Mouse (Mus musculus) right cerebral cortex, postnatal 14 days (tissue): Measurements from ENCODE around the gene Olfr317.
"Not testable (repeated sequence)": the region's sequence is repeated elsewhere in the genome, so short reads cannot be mapped to it uniquely, and the experiment has no call there.

Experiments
- DNase-seq: peaks from one replicate; pipeline ENCODE4 v3.0.0; 2022

Gene Olfr317

DNA sequence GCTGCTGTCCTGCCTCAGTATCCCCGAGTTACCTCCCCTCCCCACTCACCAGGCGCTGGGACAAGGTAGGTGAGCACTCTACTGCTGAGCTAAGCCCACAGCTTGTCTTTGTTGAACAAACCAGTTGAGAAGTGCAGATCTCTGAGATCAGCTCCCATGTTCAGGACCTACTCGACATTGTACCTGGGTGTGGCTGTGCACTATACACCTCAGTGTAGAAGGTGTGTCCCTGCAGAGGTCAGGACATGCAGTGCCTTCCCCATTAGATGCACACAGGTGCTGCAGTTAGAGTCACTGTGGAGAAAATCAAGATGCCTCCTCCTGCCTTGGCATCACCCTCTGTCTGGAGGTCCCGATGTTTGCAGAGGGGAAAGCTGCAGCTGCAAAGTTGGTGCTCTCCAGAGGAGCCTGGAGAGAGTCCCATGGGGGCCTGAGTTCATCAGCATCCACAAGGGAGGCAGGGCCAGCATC, at the start of gene Olfr317:
TSS of gene Olfr317 (minus strand) at position 421 of the 471 bp plus-strand sequence.
- no peak for DNase-seq

DNA sequence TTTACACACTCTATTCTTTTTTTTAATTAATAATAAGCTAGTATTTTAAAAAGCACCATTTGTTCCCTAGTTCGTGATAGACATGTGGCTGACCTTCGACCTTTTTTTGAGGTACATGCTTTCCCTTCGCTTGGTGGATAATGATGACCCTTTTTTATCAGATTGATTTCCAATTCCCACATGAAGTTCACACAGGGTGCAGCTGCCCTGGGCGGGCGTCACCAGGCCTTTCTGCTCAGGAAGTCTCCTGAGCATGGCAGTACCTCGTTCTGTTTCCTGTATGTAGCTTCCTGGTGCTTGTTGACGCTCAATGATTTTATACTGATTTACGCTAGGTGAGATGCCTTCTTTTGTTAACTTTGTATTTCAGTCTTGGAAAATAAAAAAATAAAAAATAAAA, 49.3 kb upstream of the Olfr317 start:
- no peak for DNase-seq

DNA sequence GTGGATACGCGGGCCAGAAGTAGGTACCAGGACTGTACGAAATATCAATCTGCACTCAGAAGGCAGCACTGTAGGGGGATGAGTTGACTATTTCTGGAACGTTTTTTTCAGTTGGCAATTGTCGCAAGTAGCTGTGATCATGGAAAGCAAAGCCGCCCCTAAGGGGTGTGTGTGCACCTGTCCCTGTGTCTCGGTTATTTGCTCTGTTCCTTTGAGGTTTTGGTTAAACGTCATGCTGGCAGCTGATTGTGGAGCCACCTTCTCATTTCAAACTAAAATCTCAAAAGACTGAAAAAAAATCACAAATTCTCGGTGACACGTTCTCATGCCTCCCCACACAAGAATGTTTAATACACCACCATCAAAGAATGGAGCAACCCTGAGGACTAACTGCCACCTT, 48.6 kb upstream of the Olfr317 start:
- DNase-seq, result no peak

DNA sequence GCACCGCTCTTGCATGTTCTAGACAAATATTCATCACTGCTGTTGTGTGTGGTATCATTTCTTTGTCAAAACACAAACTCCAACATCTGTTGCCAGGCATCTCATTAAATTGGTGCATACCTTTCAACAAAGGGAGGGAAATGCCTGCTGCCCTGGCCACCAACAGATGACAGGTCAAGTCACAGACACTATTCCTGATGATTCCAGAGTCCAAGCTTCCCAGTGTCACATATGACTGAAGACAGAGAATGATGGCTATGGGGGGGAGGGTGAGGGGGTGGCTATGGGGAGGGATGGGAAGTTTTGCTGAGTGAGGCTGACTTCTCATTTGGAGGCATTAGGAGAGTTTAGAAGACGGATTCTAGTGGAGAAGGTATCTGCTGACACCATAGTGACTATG, 45.2 kb upstream of the Olfr317 start:
- DNase-seq, result no peak

DNA sequence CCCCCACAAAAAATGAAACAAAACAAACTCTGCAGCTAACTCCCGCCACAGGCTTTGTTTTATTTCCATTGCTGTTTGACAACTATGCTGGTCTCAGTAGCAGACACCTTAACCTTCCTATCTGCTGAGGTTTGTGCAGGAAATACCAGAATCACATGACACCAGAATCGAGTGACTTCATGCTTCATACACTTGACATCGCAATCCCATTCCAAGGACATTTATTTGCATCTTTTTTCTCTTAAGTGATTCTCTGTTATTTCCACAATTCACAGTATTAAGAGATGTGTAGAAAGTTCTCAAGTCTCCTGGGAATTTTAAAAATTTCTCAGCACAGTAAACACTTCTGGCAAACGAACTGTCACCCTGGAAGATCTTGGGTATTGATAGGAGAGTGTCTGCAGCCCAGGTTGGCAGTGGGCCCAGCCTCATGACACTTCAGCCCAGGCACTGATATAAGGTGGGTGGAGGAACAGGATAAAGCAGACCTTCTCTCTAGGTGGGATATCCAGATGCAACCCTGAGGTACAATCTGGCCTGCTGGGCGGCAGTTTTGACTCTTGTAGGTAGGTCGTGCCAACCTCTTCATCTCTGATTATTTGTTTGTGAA, 43.6 kb upstream of the Olfr317 start, which contains the start of gene Olfr314:
TSS of gene Olfr314 (plus strand) at position 473 of the 610 bp plus-strand sequence.
- no peak for DNase-seq

DNA sequence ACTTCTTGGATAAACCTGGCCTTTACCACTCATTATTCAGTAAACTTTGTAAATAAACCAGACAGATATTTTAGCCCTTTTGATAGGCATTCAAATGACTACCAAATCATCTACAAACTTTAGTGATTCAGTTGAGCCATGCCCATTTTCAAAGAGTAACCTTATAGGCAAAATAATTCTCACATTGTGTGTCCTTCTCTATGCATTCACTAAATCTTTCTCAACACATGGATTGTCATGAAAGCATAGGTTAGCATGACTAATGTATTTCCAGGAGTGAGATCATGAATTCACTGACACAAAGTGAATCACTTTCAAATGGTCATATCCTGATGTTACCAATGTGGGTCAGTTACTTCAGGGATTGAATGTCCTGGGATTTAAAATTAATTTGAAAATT, 33.9 kb upstream of the Olfr317 start, which contains the start of gene Olfr315:
TSS of gene Olfr315 (plus strand) at position 301 of the 400 bp plus-strand sequence.
- DNase-seq, result no peak

DNA sequence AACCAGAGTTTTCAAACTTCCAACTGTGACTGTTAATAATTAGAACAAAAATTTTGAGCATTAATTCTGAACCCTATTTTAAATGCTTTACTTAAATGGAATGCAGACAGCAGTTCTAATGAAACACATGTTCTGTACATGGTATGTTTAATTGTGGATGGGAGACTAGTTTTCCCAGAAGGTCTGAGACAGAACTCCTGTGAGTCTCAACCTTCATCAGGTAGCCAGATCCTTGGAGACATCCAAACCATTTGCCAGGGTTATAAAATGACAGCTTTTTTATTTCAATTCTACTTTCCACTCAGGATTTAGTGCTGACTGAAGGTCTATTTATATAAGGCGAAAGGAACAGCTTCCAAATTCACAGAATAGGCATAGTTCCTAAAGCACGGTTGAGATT, 13.4 kb upstream of the Olfr317 start, which contains the start of gene Olfr316:
TSS of gene Olfr316 (plus strand) at position 301 of the 400 bp plus-strand sequence.
- DNase-seq, result no peak

DNA sequence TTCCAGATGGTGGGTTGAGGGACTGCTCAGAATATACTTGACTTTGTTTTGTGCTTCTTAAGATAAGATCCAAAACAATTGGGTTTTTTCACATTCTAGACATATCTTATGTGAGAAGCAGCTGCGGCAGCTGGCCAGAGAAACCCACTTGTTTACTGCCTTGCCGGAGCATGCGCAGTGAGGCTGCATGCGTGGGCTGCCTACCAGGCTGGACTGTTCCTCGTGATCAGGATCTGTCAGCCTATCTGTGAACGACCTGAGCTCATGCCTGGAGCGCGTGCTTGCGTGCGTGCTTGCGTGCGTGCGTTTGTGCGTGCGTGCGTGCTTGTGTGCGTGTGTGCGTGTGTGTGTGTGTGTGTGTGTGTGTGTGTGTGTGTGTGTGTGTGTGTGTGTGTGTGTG, 12.1 kb upstream of the Olfr317 start:
- peak; percentile 36 for DNase-seq

DNA sequence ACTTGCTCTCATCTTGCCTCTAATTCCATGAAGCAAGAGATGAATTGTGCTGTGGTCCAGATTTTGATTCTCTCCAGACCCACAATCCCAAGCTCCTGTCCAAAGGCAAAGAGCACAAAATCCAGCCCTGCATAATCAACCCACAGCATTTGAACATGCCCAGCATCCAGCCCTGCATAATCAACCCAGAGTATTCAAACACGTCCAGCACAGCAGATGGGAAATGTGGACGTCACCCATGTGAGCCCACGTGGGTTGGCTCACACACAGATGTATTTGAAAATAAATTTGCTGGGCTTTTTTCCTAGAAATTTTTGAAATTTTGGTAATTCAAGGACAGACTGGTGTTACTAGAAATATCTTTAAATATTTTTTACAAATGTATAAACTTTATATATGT, 5.6 kb downstream of the Olfr317 start:
- peak; percentile 27 for DNase-seq

DNA sequence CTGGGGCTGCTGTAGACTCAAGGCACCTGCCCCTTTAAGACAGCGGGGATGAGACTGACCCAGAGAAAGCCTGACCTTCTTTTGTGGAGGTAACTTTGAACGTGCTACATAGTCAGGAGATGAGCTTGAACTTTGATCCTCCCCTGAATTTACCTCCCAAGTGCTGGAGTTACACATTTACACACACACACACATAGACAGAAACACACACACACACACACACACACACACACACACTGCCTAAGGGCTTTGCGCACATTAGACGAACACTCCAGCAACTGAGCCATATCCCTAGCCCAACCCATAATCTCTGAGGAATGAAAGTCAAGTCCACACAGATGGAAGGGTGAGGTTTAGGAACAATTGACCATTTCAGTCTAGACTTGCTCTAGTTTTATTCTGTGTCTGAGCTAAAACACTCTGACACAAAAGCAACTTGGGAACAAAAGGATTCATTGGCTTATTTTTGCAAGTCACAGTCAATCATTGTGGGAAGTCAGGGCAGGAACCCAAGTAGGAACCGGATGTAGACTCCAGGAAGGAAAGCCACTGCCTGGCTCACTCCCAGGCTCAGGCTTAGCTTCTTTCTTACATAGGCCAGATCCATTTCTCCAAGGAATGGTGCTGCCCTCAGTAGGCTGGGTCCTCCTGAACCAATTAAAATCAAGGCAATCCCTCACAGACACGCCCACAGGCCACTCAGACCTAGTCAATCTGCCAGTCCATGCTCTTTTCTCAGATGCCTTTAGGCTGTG, 10.9 kb downstream of the Olfr317 start:
- DNase-seq, result not testable (repeated sequence)

DNA sequence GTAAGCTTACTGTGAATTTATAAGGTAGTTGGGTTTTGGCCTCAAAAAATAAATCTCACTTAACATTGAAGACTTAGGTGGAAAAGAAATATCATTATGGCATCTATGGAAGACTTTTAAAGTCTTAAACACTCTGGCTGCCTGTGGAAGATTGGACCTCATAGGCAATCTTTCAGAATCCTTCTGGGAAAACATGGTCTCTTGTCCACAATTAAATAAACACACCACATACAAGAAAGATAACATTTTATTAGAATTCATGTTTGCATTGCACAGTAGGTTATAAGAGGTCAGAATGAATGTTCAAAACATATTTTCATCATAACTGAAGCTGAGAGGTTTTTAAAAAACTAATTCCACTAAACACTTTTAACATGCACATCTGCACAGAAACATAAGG, 15.1 kb downstream of the Olfr317 start, which contains the start of gene Olfr318:
TSS of gene Olfr318 (minus strand) at position 101 of the 400 bp plus-strand sequence.
- no peak for DNase-seq

DNA sequence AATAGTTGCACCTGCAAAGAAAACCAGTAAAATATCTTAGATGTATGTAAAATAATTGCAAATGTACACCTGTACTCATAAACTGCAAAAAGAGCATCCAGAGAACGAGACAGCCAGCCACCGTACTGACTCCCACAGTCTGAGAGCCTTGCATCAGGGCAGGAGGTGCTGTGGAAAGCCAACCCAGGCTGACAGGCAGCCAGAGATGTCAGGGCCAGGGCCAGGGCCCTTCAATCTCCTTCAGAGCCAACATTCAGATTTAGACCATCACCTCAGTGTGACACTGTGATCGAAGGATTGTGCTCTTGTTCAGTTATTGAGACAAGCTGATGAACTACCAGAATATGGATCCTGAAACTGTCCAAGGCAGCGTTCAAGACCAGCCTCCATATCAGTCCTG, 19.3 kb downstream of the Olfr317 start:
- DNase-seq, result no peak

DNA sequence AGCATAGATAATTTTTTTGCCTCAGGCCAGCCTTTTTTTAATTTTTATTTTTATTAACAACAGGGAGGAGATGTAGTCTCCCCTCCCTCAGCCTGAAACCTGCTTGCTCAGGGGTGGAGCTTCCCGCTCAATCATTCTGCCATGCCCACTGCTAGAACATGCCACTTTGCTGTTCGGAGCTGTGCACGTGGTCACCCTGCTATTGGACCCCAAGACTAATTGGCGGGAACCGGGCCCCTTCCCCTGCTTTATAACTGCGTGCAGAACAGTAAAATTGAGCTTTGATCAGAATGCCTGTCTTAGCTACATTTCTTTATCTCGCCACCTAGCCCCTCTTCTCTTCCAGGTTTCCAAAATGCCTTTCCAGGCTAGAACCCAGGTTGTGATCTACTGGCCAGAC, 21.3 kb downstream of the Olfr317 start:
- not testable (repeated sequence) for DNase-seq

DNA sequence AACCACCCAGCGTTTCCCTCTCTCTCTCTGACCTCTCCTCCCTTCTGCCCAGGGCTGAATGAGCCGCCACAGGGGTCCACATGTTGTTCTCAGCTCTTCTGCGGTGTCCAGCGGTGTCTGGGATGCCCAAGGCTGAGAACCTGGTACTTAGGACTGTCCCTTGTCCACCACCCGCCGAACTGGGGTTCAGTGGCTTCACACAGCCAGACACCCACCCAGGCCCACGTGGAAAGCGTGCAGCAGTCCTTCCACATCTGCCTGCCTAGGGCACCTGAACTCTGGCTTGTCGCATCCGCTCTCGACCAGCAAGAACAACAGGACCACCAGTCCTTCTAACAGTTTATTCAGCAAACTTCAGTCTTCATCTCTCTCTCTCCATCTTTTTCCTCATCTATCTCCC, 29.9 kb downstream of the Olfr317 start:
- no peak for DNase-seq

DNA sequence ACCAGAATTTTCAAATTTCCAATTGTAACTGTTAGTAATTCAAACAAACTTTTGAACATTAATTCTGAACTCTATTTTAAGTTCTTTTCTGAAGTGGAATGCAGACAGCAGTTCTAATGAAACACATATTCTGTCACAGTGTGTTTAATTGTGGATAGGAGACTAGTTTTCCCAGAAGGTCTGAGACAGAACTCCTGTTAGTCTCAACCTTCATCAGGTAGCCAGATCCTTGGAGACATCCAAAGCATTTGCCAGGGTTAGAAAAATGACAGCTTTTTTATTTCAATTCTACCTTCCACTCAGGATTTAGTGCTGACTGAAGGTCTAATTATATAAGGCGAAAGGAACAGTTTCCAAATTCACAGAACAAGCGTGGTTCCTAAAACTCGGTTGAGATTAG, 40.1 kb downstream of the Olfr317 start, which contains the start of gene Olfr319:
TSS of gene Olfr319 (plus strand) at position 301 of the 400 bp plus-strand sequence.
- no peak for DNase-seq
